Mouse (Mus musculus): ENCODE data around the gene Tpm1. TPM values are rescaled to one million over a fixed set of nuclear protein-coding genes. Genes with fewer than 3 reads are reported as not detected.

Tpm1 gene
- polyA plus RNA-seq, 2 experiments: 643 to 728 TPM

DNA sequence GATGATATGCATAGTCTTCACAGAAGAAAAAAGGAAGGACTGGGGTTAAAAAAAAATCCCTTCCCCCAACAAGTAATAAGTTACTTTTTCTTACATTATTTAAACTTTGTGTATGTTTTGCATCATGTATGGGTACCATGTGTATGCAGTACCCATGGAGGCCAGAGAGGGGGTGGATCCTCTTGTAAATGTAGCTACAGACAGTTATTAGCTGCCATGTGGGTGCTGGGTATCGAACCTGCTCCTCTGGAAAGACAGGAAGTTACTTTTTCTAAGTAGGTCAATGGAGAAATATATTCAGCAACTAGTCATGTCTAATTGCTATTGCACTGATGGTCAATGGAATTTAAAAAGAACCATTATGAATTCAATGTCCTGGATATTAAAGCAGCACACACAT is 70.7 kb downstream of the Tpm1 start:
- 73% methylated on average over 1 of the region's 1 CpGs for WGBS
- TF ChIP-seq POLR2A (IDR thresholded peaks at IDR 0.05; ENCODE audit: borderline replicate concordance, extremely low read depth, insufficient read depth, insufficient read length): no peak
- no peaks in the 10 kb centered on the region for H3K9me3 ChIP-seq (ENCODE audit: control insufficient read depth, low read length)
- no peak overlapping the region for H3K9ac ChIP-seq (ENCODE audit: low read depth, low read length, severe bottlenecking)
- no peak overlapping the region for H3K27ac ChIP-seq (replicated peaks; ENCODE audit: low read depth, low read length)
- H3K27me3 ChIP-seq (ENCODE audit: control insufficient read depth, insufficient read depth, low read length): no peaks in the 10 kb centered on the region
- ATAC-seq (ENCODE audit: low FRiP score, low read depth): no peak
- no peak for DNase-seq (ENCODE audit: low spot score)
- H3K36me3 ChIP-seq (ENCODE audit: control insufficient read depth, insufficient read depth, low read length): no peaks in the 10 kb centered on the region
- H3K4me1 ChIP-seq (ENCODE audit: control insufficient read depth, insufficient read depth, low read length): 0 out of 2 replicates have a peak, but pooled peaks cover 2% of the 10 kb centered on the region
- no peak overlapping the region for H3K4me2 ChIP-seq (replicated peaks; ENCODE audit: low read depth, low read length, severe bottlenecking)
- H3K4me3 ChIP-seq (replicated peaks; ENCODE audit: low read length): no peak overlapping the region

GRCm38 (mm10) chr9:66977982-66978381 is 71.2 kb downstream of the Tpm1 start:
- no peak overlapping the region for H3K4me3 ChIP-seq (replicated peaks; ENCODE audit: low read length)
- no peaks in the 10 kb centered on the region for H3K36me3 ChIP-seq (ENCODE audit: control insufficient read depth, insufficient read depth, low read length)
- H3K9me3 ChIP-seq (ENCODE audit: control insufficient read depth, low read length): no peaks in the 10 kb centered on the region
- H3K27ac ChIP-seq (replicated peaks; ENCODE audit: low read depth, low read length): no peak overlapping the region
- ATAC-seq (ENCODE audit: low FRiP score, low read depth) (no peak), DNase-seq (ENCODE audit: low spot score) (no peak)
- 0 out of 2 replicates have a peak, but pooled peaks cover 2% of the 10 kb centered on the region for H3K4me1 ChIP-seq (ENCODE audit: control insufficient read depth, insufficient read depth, low read length)
- H3K27me3 ChIP-seq (ENCODE audit: control insufficient read depth, insufficient read depth, low read length): no peaks in the 10 kb centered on the region
- no peak for TF ChIP-seq POLR2A (IDR thresholded peaks at IDR 0.05; ENCODE audit: borderline replicate concordance, extremely low read depth, insufficient read depth, insufficient read length)
- WGBS: 81% methylated on average over 1 of the region's 1 CpGs
- H3K9ac ChIP-seq (ENCODE audit: low read depth, low read length, severe bottlenecking): no peak overlapping the region
- no peak overlapping the region for H3K4me2 ChIP-seq (replicated peaks; ENCODE audit: low read depth, low read length, severe bottlenecking)

- Histone ChIP-seq H3K4me3 (replicated peaks; ENCODE audit: low read length) (no peak overlapping the region), H3K9ac (ENCODE audit: low read depth, low read length, severe bottlenecking) (no peak overlapping the region), H3K27me3 (ENCODE audit: control insufficient read depth, insufficient read depth, low read length) (no peaks in the 10 kb centered on the region), H3K9me3 (ENCODE audit: control insufficient read depth, low read length) (no peaks in the 10 kb centered on the region), H3K27ac (replicated peaks; ENCODE audit: low read depth, low read length) (no peak overlapping the region), H3K4me2 (replicated peaks; ENCODE audit: low read depth, low read length, severe bottlenecking) (no peak overlapping the region), H3K36me3 (ENCODE audit: control insufficient read depth, insufficient read depth, low read length) (no peaks in the 10 kb centered on the region), H3K4me1 (ENCODE audit: control insufficient read depth, insufficient read depth, low read length) (0 out of 2 replicates have a peak, but pooled peaks cover 2% of the 10 kb centered on the region)
- ATAC-seq (ENCODE audit: low FRiP score, low read depth) (no peak), DNase-seq (ENCODE audit: low spot score) (no peak)
- 76% methylated on average over 5 of the region's 5 CpGs for WGBS
- no peak for TF ChIP-seq POLR2A (IDR thresholded peaks at IDR 0.05; ENCODE audit: borderline replicate concordance, extremely low read depth, insufficient read depth, insufficient read length)
Observed at GRCm38 (mm10) chr9:66977121-66977520, 72.1 kb downstream of the Tpm1 start.

DNA sequence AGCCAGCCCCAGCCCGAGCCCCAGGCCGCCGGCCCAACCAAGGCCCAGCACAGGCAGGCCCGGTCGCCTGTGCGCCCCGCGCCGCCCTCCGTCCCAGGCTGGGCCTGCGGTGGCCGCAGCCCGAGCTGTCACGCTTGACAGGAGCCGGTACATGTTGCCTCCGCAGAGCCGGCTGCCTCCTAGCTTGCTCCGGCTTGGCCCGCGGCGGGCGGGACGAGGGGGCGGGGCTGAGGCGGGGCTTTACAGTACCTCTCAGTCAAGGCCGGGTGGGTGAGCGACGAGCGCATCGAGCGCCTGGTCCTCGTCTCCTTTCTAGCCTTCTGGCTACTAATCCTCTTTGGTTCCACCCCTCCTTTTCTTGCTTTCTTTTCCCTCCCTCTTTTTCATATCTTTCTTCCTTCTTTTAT is 74.0 kb downstream of the Tpm1 start, which contains the start of gene Lactb:
TSS of gene Lactb (minus strand) at position 246 of the 407 bp plus-strand sequence.
- 0 out of 2 replicates have a peak, but pooled peaks have one; percentile 14 for TF ChIP-seq POLR2A (IDR thresholded peaks at IDR 0.05; ENCODE audit: borderline replicate concordance, extremely low read depth, insufficient read depth, insufficient read length)
- 0% methylated on average over 14 of the region's 32 CpGs for WGBS

DNA sequence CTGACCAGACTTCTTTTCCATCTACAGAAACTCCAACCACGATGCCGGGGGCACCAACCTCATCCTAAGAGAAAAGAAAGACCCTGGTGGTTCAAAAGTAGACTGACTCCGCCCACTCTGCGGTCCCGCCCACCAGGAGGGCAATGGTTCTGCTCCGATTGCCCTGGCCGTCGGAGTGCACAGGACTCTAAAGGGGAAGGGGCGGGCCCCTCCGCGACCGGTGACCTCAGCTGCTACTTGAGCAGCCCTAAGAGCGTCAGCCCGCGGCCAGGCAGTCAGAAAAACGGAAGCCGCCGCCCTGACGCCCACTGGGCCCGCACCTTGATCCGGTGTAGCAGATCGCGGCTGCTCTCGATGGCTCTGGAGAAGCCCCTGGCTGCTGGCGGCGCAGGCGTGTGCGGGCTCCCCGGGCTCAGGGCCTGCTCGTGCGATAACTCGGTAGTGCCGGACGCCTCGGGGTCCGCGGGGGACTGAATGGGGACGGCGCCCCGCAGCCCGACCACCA is 74.4 kb downstream of the Tpm1 start:
- Histone ChIP-seq H3K9me3 (ENCODE audit: control insufficient read depth, low read length) (no peaks in the 10 kb centered on the region), H3K4me1 (ENCODE audit: control insufficient read depth, insufficient read depth, low read length) (0 out of 2 replicates have a peak, but pooled peaks cover 2% of the 10 kb centered on the region), H3K4me3 (replicated peaks; ENCODE audit: low read length) (peak overlapping the region; percentile 88), H3K4me2 (replicated peaks; ENCODE audit: low read depth, low read length, severe bottlenecking) (peak overlapping the region; percentile 56), H3K36me3 (ENCODE audit: control insufficient read depth, insufficient read depth, low read length) (peaks cover 13% of the 10 kb centered on the region), H3K9ac (ENCODE audit: low read depth, low read length, severe bottlenecking) (peak overlapping the region; percentile 67), H3K27ac (replicated peaks; ENCODE audit: low read depth, low read length) (peak overlapping the region; percentile 74), H3K27me3 (ENCODE audit: control insufficient read depth, insufficient read depth, low read length) (no peaks in the 10 kb centered on the region)
- DNase-seq (ENCODE audit: low spot score): peak; percentile 70
- whole genome bisulfite sequencing: under 1% methylated on average over 35 of the region's 41 CpGs
- peak; percentile 80 for ATAC-seq (ENCODE audit: low FRiP score, low read depth)
- no peak for TF ChIP-seq POLR2A (IDR thresholded peaks at IDR 0.05; ENCODE audit: borderline replicate concordance, extremely low read depth, insufficient read depth, insufficient read length)

More for the DNA sequence above, 74.0 kb downstream of the Tpm1 start, which contains the start of gene Lactb:
- ATAC-seq (ENCODE audit: low FRiP score, low read depth): peak; percentile 94
- Histone ChIP-seq H3K4me2 (replicated peaks; ENCODE audit: low read depth, low read length, severe bottlenecking) (peak within 1 kb of the TSS; percentile 56), H3K27ac (replicated peaks; ENCODE audit: low read depth, low read length) (peak within 1 kb of the TSS; percentile 74), H3K9me3 (ENCODE audit: control insufficient read depth, low read length) (no peaks in the 10 kb centered on the region), H3K9ac (ENCODE audit: low read depth, low read length, severe bottlenecking) (peak within 1 kb of the TSS; percentile 67), H3K27me3 (ENCODE audit: control insufficient read depth, insufficient read depth, low read length) (no peaks in the 10 kb centered on the region), H3K4me1 (ENCODE audit: control insufficient read depth, insufficient read depth, low read length) (0 out of 2 replicates have a peak, but pooled peaks cover 2% of the 10 kb centered on the region), H3K36me3 (ENCODE audit: control insufficient read depth, insufficient read depth, low read length) (peaks cover 8% of the 10 kb centered on the region), H3K4me3 (replicated peaks; ENCODE audit: low read length) (peak within 1 kb of the TSS; percentile 88)
- DNase-seq (ENCODE audit: low spot score): peak; percentile 93

Other genes starting within 250 kb of the Tpm1 start
- 1.7 and 2.5 TPM in 2 replicates for gene Aph1c, start 214.7 kb downstream of the Tpm1 start, polyA plus RNA-seq (2012; rRNA removed)
- gene Aph1c, start 214.7 kb downstream of the Tpm1 start, polyA plus RNA-seq (2014; fragmentation: Nextera tagmentation; extraction: Ambion mirVana): 2.8 and 4.3 TPM in 2 replicates
- 14.3 and 15.1 TPM in 2 replicates for gene Rab8b, start 129.7 kb downstream of the Tpm1 start, polyA plus RNA-seq (2012; rRNA removed)
- gene Rab8b, start 129.7 kb downstream of the Tpm1 start, polyA plus RNA-seq (2014; fragmentation: Nextera tagmentation; extraction: Ambion mirVana): 15.4 and 16.8 TPM in 2 replicates
- 196 and 292 TPM in 2 replicates for gene Rps27l, start 103.3 kb downstream of the Tpm1 start, polyA plus RNA-seq (2012; rRNA removed)
- gene Rps27l, start 103.3 kb downstream of the Tpm1 start, polyA plus RNA-seq (2014; fragmentation: Nextera tagmentation; extraction: Ambion mirVana): 596 and 633 TPM in 2 replicates
- 8.8 and 10.1 TPM in 2 replicates for gene Lactb, start 73.9 kb downstream of the Tpm1 start, polyA plus RNA-seq (2012; rRNA removed)
- 10.6 and 10.9 TPM in 2 replicates for gene Lactb, start 73.9 kb downstream of the Tpm1 start, polyA plus RNA-seq (2014; fragmentation: Nextera tagmentation; extraction: Ambion mirVana)

Data from limb, embryonic 14.5 days (tissue).